ENCODE assay signal across 19 mouse cellular contexts in genomic region chr8:95341721-95342120, GRCm38 (mm10). TPM values are rescaled to one million over a fixed set of nuclear protein-coding genes. Genes with fewer than 3 reads are reported as not detected.
A peak's percentile ranks its signal among the peaks of the same experiment; 100 is the strongest.
DNase-seq lines count a peak whose midpoint lies in the region; ATAC-seq and TF ChIP-seq lines count a peak whose summit lies in the region.
"Had no signal": no experiment of that assay in that cellular context is flagged by ENCODE, and none has a peak within 500 bp of the region (broad histone marks: within the 10 kb centered on the region; RNA-seq: fewer than 3 reads in every experiment).

No protein-coding gene starts in this region.

- H3K4me1 ChIP-seq in heart, embryonic 11.5 days (ENCODE audit: control insufficient read depth, insufficient read depth, low read length) = no peaks in the 10 kb centered on the region; the same call in 1 of the 2 replicates
- peaks cover 8% of the 10 kb centered on the region for H3K4me1 ChIP-seq in heart, embryonic 16.5 days (ENCODE audit: control insufficient read depth, insufficient read depth, low read length)
- H3K4me1 ChIP-seq in stomach, postnatal 0 days (replicated peaks; ENCODE audit: control insufficient read depth, insufficient read depth) = no peaks in the 10 kb centered on the region
- H3K4me1 ChIP-seq in midbrain, embryonic 11.5 days (ENCODE audit: control insufficient read depth, insufficient read depth, low read length) = no peaks in the 10 kb centered on the region
- H3K4me1 ChIP-seq: embryonic facial prominence, embryonic 15.5 days had no signal

- peaks cover 3% of the 10 kb centered on the region for H3K36me3 ChIP-seq in heart, embryonic 11.5 days (ENCODE audit: control insufficient read depth, insufficient read depth, low read length)
- peaks cover 39% of the 10 kb centered on the region for H3K36me3 ChIP-seq in heart, embryonic 16.5 days (ENCODE audit: control insufficient read depth, insufficient read depth)
- peaks cover 6% of the 10 kb centered on the region; the same call in 1 of the 2 replicates for H3K36me3 ChIP-seq in stomach, postnatal 0 days (ENCODE audit: control insufficient read depth, insufficient read depth, low read length)
- H3K36me3 ChIP-seq in midbrain, embryonic 11.5 days (ENCODE audit: control insufficient read depth, insufficient read depth, low read length) = no peaks in the 10 kb centered on the region

- no peak overlapping the region for H3K4me3 ChIP-seq in heart, embryonic 11.5 days (ENCODE audit: low read depth, low read length)
- no peak overlapping the region for H3K4me3 ChIP-seq in heart, embryonic 16.5 days (ENCODE audit: low read length)
- H3K4me3 ChIP-seq in stomach, postnatal 0 days (ENCODE audit: low read depth, low read length) = no peak overlapping the region
- no peak overlapping the region for H3K4me3 ChIP-seq in midbrain, embryonic 11.5 days (ENCODE audit: low read depth, low read length)
- H3K4me3 ChIP-seq: embryonic facial prominence, embryonic 15.5 days had no signal

- DNase-seq in heart, adult 18-20 months = peak; percentile 67 to 70
- DNase-seq in ovary, postnatal 36 days (ENCODE audit: low spot score) = peak; percentile 55
- DNase-seq in ovary, postnatal 10 days (ENCODE audit: low spot score) = no peak
- peak; percentile 55 for DNase-seq in stomach, postnatal 0 days (ENCODE audit: low spot score)
- no peak for DNase-seq in cerebellum, adult 9-10 months
- no peak for DNase-seq in midbrain, embryonic 11.5 days (ENCODE audit: low spot score, missing footprints)
- DNase-seq: gastrocnemius, postnatal 10 days; lung, postnatal 10 days; thymus, postnatal 25 days had no signal

- no peak overlapping the region for H3K27ac ChIP-seq in heart, embryonic 11.5 days (ENCODE audit: low read depth, low read length)
- peak overlapping the region; percentile 74 for H3K27ac ChIP-seq in heart, embryonic 16.5 days (ENCODE audit: low read length)
- H3K27ac ChIP-seq in stomach, postnatal 0 days (replicated peaks) = no peak overlapping the region; the same call in 1 of the 2 replicates
- no peak overlapping the region for H3K27ac ChIP-seq in midbrain, embryonic 11.5 days (ENCODE audit: low read depth, low read length)
- H3K27ac ChIP-seq: embryonic facial prominence, embryonic 15.5 days; hindbrain, embryonic 14.5 days; liver, embryonic 14.5 days had no signal

- H3K4me2 ChIP-seq in heart, embryonic 11.5 days = no peak overlapping the region
- no peak overlapping the region for H3K4me2 ChIP-seq in heart, embryonic 16.5 days (ENCODE audit: low read depth, low read length)
- H3K4me2 ChIP-seq in stomach, postnatal 0 days (replicated peaks; ENCODE audit: low read depth) = no peak overlapping the region
- H3K4me2 ChIP-seq in midbrain, embryonic 11.5 days = no peak overlapping the region
- H3K4me2 ChIP-seq: embryonic facial prominence, embryonic 15.5 days; hindbrain, embryonic 14.5 days had no signal

- WGBS in heart, embryonic 11.5 days (ENCODE audit: insufficient replicate concordance) = 66% methylated on average over 5 of the region's 5 CpGs
- WGBS in heart, embryonic 16.5 days = 49% methylated on average over 5 of the region's 5 CpGs
- WGBS in stomach, postnatal 0 days = 46% methylated on average over 5 of the region's 5 CpGs
- WGBS in midbrain, embryonic 11.5 days = 65% methylated on average over 5 of the region's 5 CpGs

- H3K9ac ChIP-seq in heart, embryonic 11.5 days (ENCODE audit: low read depth, low read length) = no peak overlapping the region
- H3K9ac ChIP-seq in heart, embryonic 16.5 days (ENCODE audit: low read length) = no peak overlapping the region
- no peak overlapping the region for H3K9ac ChIP-seq in stomach, postnatal 0 days (ENCODE audit: low read length)
- no peak overlapping the region for H3K9ac ChIP-seq in midbrain, embryonic 11.5 days (ENCODE audit: low read length)
- H3K9ac ChIP-seq: embryonic facial prominence, embryonic 15.5 days; hindbrain, embryonic 14.5 days; liver, embryonic 14.5 days had no signal

- TF ChIP-seq CTCF in stomach, postnatal 0 days (IDR thresholded peaks at IDR 0.05; ENCODE audit: low read depth) = no peak

- H3K9me3 ChIP-seq in heart, embryonic 11.5 days (replicated peaks; ENCODE audit: control insufficient read depth, low read length) = no peaks in the 10 kb centered on the region
- no peaks in the 10 kb centered on the region for H3K9me3 ChIP-seq in heart, embryonic 16.5 days (replicated peaks; ENCODE audit: control insufficient read depth, low read length)
- no peaks in the 10 kb centered on the region for H3K9me3 ChIP-seq in stomach, postnatal 0 days (ENCODE audit: control insufficient read depth, low read length)
- H3K9me3 ChIP-seq in midbrain, embryonic 11.5 days (ENCODE audit: control insufficient read depth, low read length) = no peaks in the 10 kb centered on the region
- H3K9me3 ChIP-seq: embryonic facial prominence, embryonic 15.5 days had no signal

- no peak for TF ChIP-seq EP300 in stomach, postnatal 0 days (optimal IDR thresholded peaks at IDR 0.05)

- no peak for ATAC-seq in heart, embryonic 11.5 days (replicated peaks; ENCODE audit: insufficient number of reproducible peaks, low FRiP score, low TSS enrichment)
- peak; percentile 47; the same call in 1 of the 2 replicates for ATAC-seq in heart, embryonic 16.5 days (replicated peaks; ENCODE audit: extremely low read depth, insufficient read depth, low FRiP score)
- peak; percentile 78 for ATAC-seq in stomach, postnatal 0 days (ENCODE audit: low FRiP score, low TSS enrichment)
- ATAC-seq in midbrain, embryonic 11.5 days (ENCODE audit: low FRiP score) = no peak
- ATAC-seq: forebrain, embryonic 14.5 days had no signal

- H3K27me3 ChIP-seq in heart, embryonic 11.5 days (ENCODE audit: control insufficient read depth, insufficient read depth, low read length) = no peaks in the 10 kb centered on the region
- H3K27me3 ChIP-seq in heart, embryonic 16.5 days (ENCODE audit: control insufficient read depth, insufficient read depth, low read length) = no peaks in the 10 kb centered on the region
- H3K27me3 ChIP-seq in stomach, postnatal 0 days (ENCODE audit: control insufficient read depth, insufficient read depth, low read length) = no peaks in the 10 kb centered on the region
- H3K27me3 ChIP-seq in midbrain, embryonic 11.5 days (ENCODE audit: control insufficient read depth, insufficient read depth, low read length) = no peaks in the 10 kb centered on the region
- H3K27me3 ChIP-seq: embryonic facial prominence, embryonic 15.5 days had no signal

RNA-seq across cellular contexts. Expression of gene Usb1, which starts 9.6 kb away (rescaled TPM):
- total RNA-seq in heart, adult 18-20 months (2021) = 10 to 100 TPM; 13.4 to 14.7 TPM
- polyA plus RNA-seq in heart, embryonic 11.5 days (2014; fragmentation: Nextera tagmentation; extraction: Ambion mirVana) = 26.3 and 27.2 TPM in 2 replicates
- polyA plus RNA-seq in heart, embryonic 16.5 days (2015; fragmentation: Nextera tagmentation; extraction: Ambion mirVana) = 32.4 and 32.8 TPM in 2 replicates
- polyA plus RNA-seq in stomach, postnatal 0 days (2015; fragmentation: Nextera tagmentation; extraction: Ambion mirVana) = 21.5 and 24.6 TPM in 2 replicates
- 33.3 and 37.6 TPM in 2 replicates for polyA plus RNA-seq in midbrain, embryonic 11.5 days (2014; fragmentation: Nextera tagmentation; extraction: Ambion mirVana)

RNA-seq across cellular contexts. Expression of gene Zfp319, which starts 10.0 kb away (rescaled TPM):
- 1 to 10 TPM; 7.7 to 8.6 TPM for total RNA-seq in heart, adult 18-20 months (2021)
- 4.4 and 5.9 TPM in 2 replicates for polyA plus RNA-seq in heart, embryonic 11.5 days (2014; fragmentation: Nextera tagmentation; extraction: Ambion mirVana)
- polyA plus RNA-seq in heart, embryonic 16.5 days (2015; fragmentation: Nextera tagmentation; extraction: Ambion mirVana) = 6.4 and 6.6 TPM in 2 replicates
- 2.5 TPM in 2 replicates for polyA plus RNA-seq in stomach, postnatal 0 days (2015; fragmentation: Nextera tagmentation; extraction: Ambion mirVana)
- 8.3 and 8.6 TPM in 2 replicates for polyA plus RNA-seq in midbrain, embryonic 11.5 days (2014; fragmentation: Nextera tagmentation; extraction: Ambion mirVana)

RNA-seq across cellular contexts. Expression of gene Mmp15, which starts 10.3 kb away (rescaled TPM):
- 10 to 100 TPM; 57.4 to 67.4 TPM for total RNA-seq in heart, adult 18-20 months (2021)
- polyA plus RNA-seq in heart, embryonic 11.5 days (2014; fragmentation: Nextera tagmentation; extraction: Ambion mirVana) = 38.1 and 43.1 TPM in 2 replicates
- polyA plus RNA-seq in heart, embryonic 16.5 days (2015; fragmentation: Nextera tagmentation; extraction: Ambion mirVana) = 30.1 and 39.4 TPM in 2 replicates
- 19.0 and 21.7 TPM in 2 replicates for polyA plus RNA-seq in stomach, postnatal 0 days (2015; fragmentation: Nextera tagmentation; extraction: Ambion mirVana)
- 11.7 and 13.5 TPM in 2 replicates for polyA plus RNA-seq in midbrain, embryonic 11.5 days (2014; fragmentation: Nextera tagmentation; extraction: Ambion mirVana)

RNA-seq across cellular contexts. Expression of gene Tepp, which starts 31.4 kb away (rescaled TPM):
- total RNA-seq in heart, adult 18-20 months (2021) = not detected
- not detected in 2 replicates for polyA plus RNA-seq in heart, embryonic 11.5 days (2014; fragmentation: Nextera tagmentation; extraction: Ambion mirVana)
- 0.74 TPM in 1 of 2 replicates, not detected in the other for polyA plus RNA-seq in heart, embryonic 16.5 days (2015; fragmentation: Nextera tagmentation; extraction: Ambion mirVana)
- polyA plus RNA-seq in stomach, postnatal 0 days (2015; fragmentation: Nextera tagmentation; extraction: Ambion mirVana) = 0.19 TPM in 1 of 2 replicates, not detected in the other
- 0.29 TPM in 1 of 2 replicates, not detected in the other for polyA plus RNA-seq in midbrain, embryonic 11.5 days (2014; fragmentation: Nextera tagmentation; extraction: Ambion mirVana)
- total RNA-seq: common myeloid progenitor, adult 5-6 weeks; gastrocnemius, postnatal 10 days; layer of hippocampus, postnatal 25 days; left cerebral cortex, postnatal 36 days; megakaryocyte-erythroid progenitor cell, adult 5-6 weeks had no signal
- polyA plus RNA-seq: liver, embryonic 14.5 days had no signal

RNA-seq across cellular contexts. Expression of gene Cngb1, which starts 35.3 kb away (rescaled TPM):
- total RNA-seq in heart, adult 18-20 months (2021) = 1 to 10 TPM in 1 of 2 experiments, under 1 TPM in 1; 0.39 to 1.1 TPM
- polyA plus RNA-seq in heart, embryonic 11.5 days (2014; fragmentation: Nextera tagmentation; extraction: Ambion mirVana) = 0.82 TPM in 1 of 2 replicates, not detected in the other
- polyA plus RNA-seq in heart, embryonic 16.5 days (2015; fragmentation: Nextera tagmentation; extraction: Ambion mirVana) = 0.66 and 1.3 TPM in 2 replicates
- 0.69 and 1.1 TPM in 2 replicates for polyA plus RNA-seq in stomach, postnatal 0 days (2015; fragmentation: Nextera tagmentation; extraction: Ambion mirVana)
- polyA plus RNA-seq in midbrain, embryonic 11.5 days (2014; fragmentation: Nextera tagmentation; extraction: Ambion mirVana) = 0.04 TPM in 1 of 2 replicates, not detected in the other

Comparison
In these comparisons a context has a peak if more than half of its experiments do, and no peak if none do; other contexts are left out.
1. DNase-seq: peak in heart, adult 18-20 months (2 of 2), ovary, postnatal 36 days (single experiment) and stomach, postnatal 0 days (single experiment); none in ovary, postnatal 10 days (single experiment), cerebellum, adult 9-10 months (single experiment) and midbrain, embryonic 11.5 days (single experiment).
2. ATAC-seq: peak in heart, embryonic 16.5 days (single experiment) and stomach, postnatal 0 days (single experiment); none in heart, embryonic 11.5 days (single experiment) and midbrain, embryonic 11.5 days (single experiment).